Mouse (Mus musculus) left cerebral cortex, postnatal 36 days (tissue): ENCODE data around the gene Wdr1. TPM values are rescaled to one million over a fixed set of nuclear protein-coding genes. Genes with fewer than 3 reads are reported as not detected.
"Not testable (repeated sequence)": the region's sequence is repeated elsewhere in the genome, so short reads cannot be mapped to it uniquely, and the experiment has no call there.

Experiments used
- DNase-seq, 2 experiments: peaks; one replicate each; pipeline ENCODE4 v3.0.0; 2021 to 2022; ENCODE audit warnings: low spot score in 2 of 2, mixed read lengths in 1 of 2
- intact Hi-C: fragments of 180-260 bp; cut with DNase I; formaldehyde crosslinking; loops from one replicate; pipeline ENCODE4 v1.15.1; 2025
- total RNA-seq, 2 experiments: library from RNA; stranded (reverse); gene quantifications; 2 replicates each; pipeline ENCODE4 v1.2.3; 2021

Wdr1 gene
- total RNA-seq: 100 to 1,000 TPM; 143 to 152 TPM

DNA sequence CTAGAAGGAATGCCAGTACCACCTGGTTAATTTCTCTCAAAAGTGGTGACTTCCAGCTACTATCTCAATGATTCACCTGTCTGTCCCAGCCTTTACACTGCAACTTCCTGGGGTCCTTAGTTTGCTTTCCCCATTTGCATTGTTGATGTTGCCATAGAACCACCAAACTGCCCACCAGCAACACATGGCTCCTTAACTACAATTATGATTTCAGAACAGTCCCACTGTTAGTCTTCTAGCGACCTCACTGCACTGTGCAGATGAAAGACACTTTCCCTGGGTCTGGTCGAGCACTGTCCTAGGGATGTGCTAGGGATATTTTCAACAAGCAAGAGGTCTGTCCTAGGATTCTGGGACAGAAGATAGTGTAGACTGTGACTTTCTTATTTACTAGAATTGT lies at the start of gene Wdr1:
TSS of gene Wdr1 (minus strand) at position 101 of the 400 bp plus-strand sequence.
- no peak for DNase-seq
- intact Hi-C loops: no loop called here

DNA sequence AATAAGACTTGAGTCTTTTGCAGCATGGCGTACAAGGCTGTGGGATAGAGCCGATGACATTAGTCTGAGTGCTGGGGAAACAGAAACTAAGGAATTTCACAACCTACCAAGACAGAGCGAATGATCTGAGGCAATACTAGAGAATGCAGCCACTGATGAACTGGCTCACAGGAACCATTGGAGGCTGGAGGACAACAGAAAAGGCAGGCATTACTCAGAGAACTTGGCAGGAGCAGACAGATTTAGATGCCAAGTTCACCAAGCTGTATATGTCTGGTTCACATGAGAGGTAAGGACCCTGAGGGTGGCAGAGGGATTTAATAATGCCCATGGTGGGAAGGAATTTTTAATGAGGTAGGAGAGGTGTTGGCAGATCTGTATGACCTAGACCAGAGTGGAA lies 48.1 kb upstream of the Wdr1 start:
- intact Hi-C loops: no loop called here
- DNase-seq: no peak

DNA sequence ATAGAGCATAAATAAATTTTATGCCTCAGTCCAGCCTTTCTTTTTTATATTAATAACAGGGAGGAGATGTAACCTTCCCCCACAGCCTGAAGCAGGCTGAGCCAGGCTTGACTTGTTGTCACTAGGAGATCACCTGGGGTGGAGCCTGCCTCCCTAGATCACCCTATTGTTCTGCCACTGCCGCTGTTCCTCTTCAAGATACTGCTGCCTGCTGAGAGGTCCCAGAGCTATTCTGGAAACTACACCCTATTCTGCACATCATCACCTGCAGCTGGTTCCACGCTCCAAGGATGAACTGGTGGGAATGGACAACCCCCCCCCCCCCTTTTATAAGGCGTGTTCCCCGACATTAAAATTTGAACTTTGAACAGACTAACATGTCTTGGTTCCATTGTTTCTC lies 45.2 kb upstream of the Wdr1 start:
- intact Hi-C loops, DNase-seq: not testable (repeated sequence)

- intact Hi-C loops: no loop called here
- DNase-seq: no peak
Observed at GRCm38 (mm10) chr5:38598647-38599304, 35.8 kb upstream of the Wdr1 start.

- DNase-seq: no peak
- intact Hi-C loops: no loop called here
Observed at GRCm38 (mm10) chr5:38588924-38589323, 25.9 kb upstream of the Wdr1 start.

GRCm38 (mm10) chr5:38585450-38585849 lies 22.4 kb upstream of the Wdr1 start:
- DNase-seq: no peak
- intact Hi-C loops: no loop called here

- intact Hi-C loops: no loop called here
- peak; percentile 41 to 50 for DNase-seq
Observed at GRCm38 (mm10) chr5:38583026-38583425, 20.0 kb upstream of the Wdr1 start.

- peak in 1 of 2 experiments; percentile 23 for DNase-seq
- intact Hi-C loops: loop anchor here (2.0 kb wide), 1 partner anchor 40 kb away; no protein-coding TSS in a partner anchor
Observed at GRCm38 (mm10) chr5:38580703-38581102, 17.7 kb upstream of the Wdr1 start.

DNA sequence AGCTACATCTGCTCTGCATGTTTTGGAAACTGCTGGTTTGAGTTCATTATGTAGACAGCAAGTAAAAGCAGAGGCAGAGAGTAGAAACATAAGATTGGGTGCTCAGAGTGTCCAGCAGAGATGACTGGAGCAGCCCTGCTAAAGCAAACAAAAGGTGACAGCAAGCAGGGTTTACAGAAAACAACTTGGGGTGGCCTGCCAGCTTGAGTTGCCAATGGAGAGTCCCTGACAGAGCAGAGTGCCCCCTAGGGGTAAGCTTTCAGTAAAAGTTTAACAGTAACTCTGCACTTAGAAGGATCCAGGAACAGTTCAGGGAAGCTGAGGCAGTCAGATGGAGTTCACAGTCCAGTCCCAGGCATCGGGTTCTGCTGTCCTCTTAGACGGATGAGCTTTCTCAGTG lies 7.9 kb upstream of the Wdr1 start:
- DNase-seq: no peak
- intact Hi-C loops: no loop called here

- DNase-seq: no peak
- intact Hi-C loops: no loop called here
Observed at GRCm38 (mm10) chr5:38568652-38569051, 5.6 kb upstream of the Wdr1 start.

DNA sequence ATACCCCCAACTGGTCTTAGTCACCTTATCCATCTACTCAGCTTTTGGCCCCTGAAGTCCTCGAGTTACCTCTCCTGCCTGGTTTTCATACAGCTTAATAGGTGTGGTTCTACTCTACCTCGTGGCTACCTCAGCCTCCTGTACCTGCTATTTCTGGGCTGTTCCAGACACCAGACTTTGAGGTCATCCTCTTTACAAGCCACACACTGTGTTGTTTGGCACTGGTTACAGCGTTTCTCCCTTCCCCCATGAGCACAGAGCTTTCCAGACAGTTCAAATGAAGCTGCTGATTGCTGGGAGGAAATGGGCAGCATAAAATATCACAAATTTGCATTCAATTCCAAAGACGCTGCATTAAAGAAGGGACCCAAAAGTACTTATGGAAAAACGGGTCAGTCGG lies 1.8 kb upstream of the Wdr1 start:
- no peak for DNase-seq
- intact Hi-C loops: no loop called here

DNA sequence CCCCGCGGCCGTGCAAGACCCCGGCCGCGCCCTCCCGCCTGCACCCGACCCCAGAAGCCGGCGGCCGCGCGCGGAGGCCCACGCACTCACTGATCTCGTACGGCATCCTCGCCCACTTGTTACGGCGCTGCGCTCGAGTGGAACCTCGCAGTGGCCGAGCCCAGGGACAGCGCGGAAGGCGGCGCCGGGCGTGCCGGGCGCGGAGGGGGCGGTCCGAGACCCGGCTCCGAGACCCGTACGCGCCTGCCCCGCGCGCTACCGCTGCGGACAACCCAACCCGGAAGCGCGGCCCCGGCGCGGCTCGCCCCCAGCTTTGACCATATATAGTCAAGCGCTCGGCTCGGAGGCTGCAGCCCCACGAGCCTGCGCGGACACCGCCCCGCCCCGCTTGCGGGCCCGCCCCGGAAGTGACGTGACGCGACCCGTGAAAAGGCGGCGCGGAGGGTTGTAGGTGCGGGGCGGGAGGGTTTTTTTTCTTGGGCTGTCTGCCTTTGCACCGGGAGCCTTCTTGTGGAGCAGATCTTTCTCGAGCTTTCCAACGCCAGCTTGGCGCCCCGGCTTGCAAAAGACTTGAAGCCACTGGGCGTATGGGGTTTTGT lies 1.5 kb downstream of the Wdr1 start:
- peak; percentile 97 for DNase-seq
- intact Hi-C loops: no loop called here

- peak in 1 of 2 experiments; percentile 32 for DNase-seq
- intact Hi-C loops: no loop called here
Observed at GRCm38 (mm10) chr5:38560586-38561425, 2.2 kb downstream of the Wdr1 start.

DNA sequence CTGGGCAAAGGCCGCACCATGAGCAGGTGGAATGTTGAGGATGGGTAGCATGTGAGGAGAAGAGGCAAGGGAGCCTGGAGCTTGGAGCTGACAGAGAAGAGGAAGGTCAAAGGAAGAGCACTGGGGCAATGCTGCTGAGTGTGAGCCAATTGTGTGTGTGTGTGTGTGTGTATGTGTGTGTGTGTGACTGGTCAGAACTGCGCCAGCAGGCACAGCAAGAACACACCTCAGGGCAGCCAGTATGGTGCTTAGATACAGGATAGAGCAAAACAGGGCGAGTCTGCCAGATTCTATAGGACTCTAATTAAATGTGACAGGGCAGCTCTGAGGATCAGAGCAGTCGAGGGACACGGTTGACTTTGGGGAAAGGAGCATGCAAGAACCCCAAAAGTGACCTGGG lies 4.2 kb downstream of the Wdr1 start:
- DNase-seq: no peak
- intact Hi-C loops: no loop called here

GRCm38 (mm10) chr5:38557811-38558210 lies 5.2 kb downstream of the Wdr1 start:
- intact Hi-C loops: no loop called here
- peak in 1 of 2 experiments; percentile 21 for DNase-seq

- no peak for DNase-seq
- intact Hi-C loops: no loop called here
Observed at GRCm38 (mm10) chr5:38556406-38556805, 6.6 kb downstream of the Wdr1 start.

- intact Hi-C loops: no loop called here
- DNase-seq: no peak
Observed at GRCm38 (mm10) chr5:38553953-38554352, 9.1 kb downstream of the Wdr1 start.

GRCm38 (mm10) chr5:38553491-38553890 lies 9.5 kb downstream of the Wdr1 start:
- no peak for DNase-seq
- intact Hi-C loops: no loop called here

DNA sequence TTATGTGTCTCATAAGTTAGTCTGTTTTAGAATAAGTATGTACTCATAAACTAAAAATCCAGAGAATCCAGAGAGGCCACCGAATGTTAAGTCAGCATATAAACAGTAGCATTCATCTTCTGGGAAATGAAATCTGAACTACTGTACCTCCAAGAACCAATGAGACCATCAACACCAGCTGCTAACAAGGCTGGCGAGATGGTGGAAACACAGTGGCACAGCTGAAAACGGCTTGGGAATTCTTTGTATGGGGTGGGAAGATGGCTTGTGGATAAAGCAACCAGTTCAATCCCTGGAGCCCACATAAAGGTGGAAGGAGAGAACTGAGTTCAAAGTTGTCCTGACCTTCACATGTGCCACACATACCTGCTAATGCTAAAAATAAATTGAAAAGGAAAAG lies 10.4 kb downstream of the Wdr1 start:
- intact Hi-C loops: no loop called here
- DNase-seq: no peak

GRCm38 (mm10) chr5:38550221-38550768 lies 12.7 kb downstream of the Wdr1 start:
- intact Hi-C loops: no loop called here
- no peak for DNase-seq
